Mouse (Mus musculus) adrenal gland, postnatal 4 days (tissue): ENCODE results near the gene Sdf4. TPM values are rescaled to one million over a fixed set of nuclear protein-coding genes. Genes with fewer than 3 reads are reported as not detected.
A peak's percentile ranks its signal among the peaks of the same experiment; 100 is the strongest.

Experiments
- DNase-seq, 2 experiments: peaks; one replicate each; pipeline ENCODE4 v3.0.0; 2021 to 2022; ENCODE audit warnings: low spot score in 2 of 2, mixed read lengths in 2 of 2
- total RNA-seq, 2 experiments: library from RNA; stranded (reverse); gene quantifications; 2 replicates each; pipeline ENCODE4 v1.2.3; 2021

The Sdf4 gene
- total RNA-seq, 2 experiments from 2014 or later = 224 to 231 TPM

- no peak for DNase-seq
Measured at GRCm38 (mm10) chr4:155993606-155994005, 934 bp downstream of the Sdf4 start.

DNA sequence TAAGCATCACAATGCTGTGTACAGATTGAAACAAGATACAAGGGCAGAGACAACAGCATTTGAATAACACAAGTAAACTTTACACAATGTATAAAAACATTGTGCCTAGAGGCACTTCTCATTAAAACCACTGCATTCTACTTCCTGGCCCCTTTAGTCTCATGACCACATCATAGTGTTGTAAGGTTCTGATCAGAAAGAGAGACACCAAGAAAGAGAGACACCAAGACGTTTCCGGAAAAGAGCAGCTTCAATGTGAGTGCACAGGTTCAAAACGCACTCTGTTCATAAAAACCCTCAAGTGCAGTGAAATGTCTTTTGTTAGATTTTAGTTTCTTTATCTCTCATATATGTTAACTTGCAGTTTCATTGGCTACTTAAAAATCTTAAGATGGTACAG, 11.4 kb downstream of the Sdf4 start:
- no peak for DNase-seq

DNA sequence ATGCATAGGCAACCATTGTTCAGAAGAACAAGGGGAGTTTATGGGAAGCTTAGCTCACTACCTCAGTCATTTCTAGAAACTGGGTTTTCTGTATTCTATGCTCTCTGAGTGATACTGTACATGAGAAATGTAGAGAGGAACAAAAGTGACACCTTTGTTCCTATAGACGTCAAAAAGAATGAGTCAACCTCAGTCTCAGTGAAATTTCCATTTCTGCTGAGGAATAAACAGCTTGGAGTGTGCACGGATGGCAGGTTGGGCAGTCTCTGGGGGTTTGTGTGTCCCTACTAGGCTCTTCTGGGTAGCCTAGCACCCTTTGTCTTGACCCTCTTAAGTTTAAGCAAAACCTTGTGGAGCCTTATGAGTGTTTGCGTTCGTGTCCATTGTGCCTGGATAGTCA, 15.7 kb downstream of the Sdf4 start:
- no peak for DNase-seq

DNA sequence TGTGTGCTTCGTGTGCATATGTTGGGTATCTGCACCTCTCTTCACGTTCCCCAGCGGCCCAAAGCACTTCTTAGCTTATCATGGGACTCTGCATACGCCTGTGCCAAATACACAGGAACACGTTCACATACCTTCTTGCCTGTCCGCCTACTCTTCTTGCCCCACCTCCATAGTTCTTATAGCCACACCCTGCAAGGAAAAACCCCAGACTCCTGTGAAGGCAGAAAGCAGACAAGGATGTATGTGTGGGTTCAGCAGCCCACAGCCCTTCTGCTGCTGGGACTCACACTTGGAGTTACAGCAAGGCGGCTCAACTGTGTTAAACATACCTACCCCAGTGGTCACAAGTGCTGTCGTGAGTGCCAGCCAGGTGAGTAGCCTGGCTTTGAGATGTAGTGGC, 21.0 kb downstream of the Sdf4 start, which contains the start of gene Tnfrsf4:
TSS of gene Tnfrsf4 (plus strand) at position 207 of the 400 bp plus-strand sequence.
- DNase-seq = no peak

DNA sequence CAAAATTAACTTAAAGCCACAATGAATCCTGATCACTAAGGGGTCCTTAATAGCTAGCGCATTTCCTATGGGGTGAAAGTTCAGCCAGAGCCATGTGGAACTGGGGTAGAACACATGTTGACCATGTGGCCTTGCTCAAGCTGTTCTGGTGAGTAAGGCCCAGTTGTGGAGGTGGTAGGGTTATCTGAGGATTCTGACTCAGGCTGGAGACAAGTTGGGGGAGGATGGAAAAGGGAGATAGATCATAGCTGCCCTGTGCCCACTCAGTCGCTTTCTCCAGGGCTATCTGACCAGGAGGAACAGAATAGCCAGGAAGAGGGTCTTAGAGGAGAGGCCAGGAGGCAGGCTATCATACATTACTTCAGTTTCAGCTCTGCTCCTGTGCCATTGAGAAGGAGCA, 21.8 kb downstream of the Sdf4 start:
- no peak for DNase-seq

DNA sequence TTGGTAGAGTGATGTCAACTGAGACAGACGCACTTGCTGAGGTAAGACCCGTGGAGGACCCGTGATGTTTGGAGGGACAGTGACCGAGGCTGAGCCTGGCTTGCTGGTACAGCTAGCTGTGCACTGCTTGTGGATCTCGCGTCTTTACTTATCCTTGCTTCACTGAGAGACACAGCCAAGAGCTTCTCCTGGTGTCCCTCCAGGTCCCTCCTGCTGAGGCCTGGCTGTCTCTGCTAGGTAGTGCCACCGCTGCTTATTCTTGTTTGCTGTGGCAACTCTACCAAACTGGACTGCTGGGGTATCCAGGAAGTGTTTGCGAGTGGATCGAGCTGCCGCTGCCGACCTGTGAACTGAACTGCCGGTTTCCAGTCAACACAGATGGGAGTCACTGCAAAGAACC, 27.1 kb downstream of the Sdf4 start:
- DNase-seq = no peak

- DNase-seq = no peak
Measured at GRCm38 (mm10) chr4:156021381-156021780, 28.7 kb downstream of the Sdf4 start.

- no peak for DNase-seq
Measured at GRCm38 (mm10) chr4:156021942-156022419, 29.3 kb downstream of the Sdf4 start.

- DNase-seq = no peak
Measured at GRCm38 (mm10) chr4:156023520-156023919, 30.8 kb downstream of the Sdf4 start.

- DNase-seq = no peak
Measured at GRCm38 (mm10) chr4:156024184-156024583, 31.5 kb downstream of the Sdf4 start.

GRCm38 (mm10) chr4:156026013-156026412, 33.3 kb downstream of the Sdf4 start, which contains the start of gene Tnfrsf18:
Tnfrsf18 (plus strand) TSS chr4:156026164.
- DNase-seq = no peak

- no peak for DNase-seq
Measured at GRCm38 (mm10) chr4:156028580-156028979, 35.9 kb downstream of the Sdf4 start.

- DNase-seq = no peak
Measured at GRCm38 (mm10) chr4:156030651-156031118, 38.0 kb downstream of the Sdf4 start.

GRCm38 (mm10) chr4:156031255-156031592, 38.6 kb downstream of the Sdf4 start:
- no peak for DNase-seq

DNA sequence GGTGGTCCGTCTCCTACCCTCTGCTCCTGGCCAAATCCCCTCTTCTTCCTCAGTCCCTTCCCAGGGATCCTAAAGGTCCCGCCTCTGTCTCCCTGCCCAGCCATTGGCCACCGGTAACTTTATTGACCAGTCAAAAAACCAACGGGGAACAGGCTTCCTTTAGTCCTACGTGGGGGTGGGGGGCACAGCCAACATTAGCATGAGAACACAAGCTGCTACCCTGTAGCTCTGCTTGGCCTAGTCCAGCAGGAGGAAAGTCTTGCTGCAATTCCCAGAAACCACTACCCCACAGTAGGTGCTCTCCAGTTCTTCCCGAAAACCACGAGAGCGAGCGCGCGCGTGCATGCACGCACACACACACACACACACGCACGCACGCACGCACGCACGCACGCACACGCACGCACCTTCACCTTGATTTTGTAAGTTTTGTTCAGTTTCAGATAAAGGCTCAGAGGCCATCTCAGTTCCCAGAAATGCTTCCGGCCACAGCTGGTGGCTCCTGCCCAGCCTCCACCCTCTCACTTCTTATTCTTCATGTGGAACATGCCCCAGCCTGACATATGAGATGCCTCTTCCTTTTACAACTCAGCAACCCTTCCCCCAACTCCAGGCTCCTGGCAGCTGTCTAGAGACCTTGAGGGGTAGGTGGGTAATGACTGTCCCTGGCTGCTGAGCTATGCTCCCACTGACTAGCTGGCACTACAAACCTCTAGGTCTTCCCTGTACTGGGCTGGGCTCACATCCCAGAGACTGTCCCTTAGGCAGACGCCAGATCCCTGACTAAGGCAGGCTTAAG, 39.1 kb downstream of the Sdf4 start:
- DNase-seq = peak; percentile 41 to 63

DNA sequence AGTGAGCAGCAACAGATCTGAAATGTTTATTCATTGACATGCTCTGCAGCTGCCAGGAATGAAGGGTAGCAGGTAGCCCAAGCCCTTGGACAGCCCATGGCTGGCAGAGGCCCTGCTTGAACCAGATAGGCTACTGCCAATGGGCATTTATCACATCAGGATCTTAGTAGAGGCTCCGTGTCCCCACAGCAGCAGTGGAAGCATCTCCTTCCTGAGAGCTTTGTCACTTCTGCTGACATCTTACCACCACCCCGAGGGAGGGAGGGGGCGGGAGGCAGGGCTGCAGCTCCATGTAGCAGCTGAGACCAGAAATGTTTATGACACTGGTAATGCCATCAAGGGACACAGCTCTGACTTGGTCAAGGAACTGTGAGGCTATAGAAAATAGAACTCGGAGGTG, 40.2 kb downstream of the Sdf4 start:
- DNase-seq = no peak

- DNase-seq = no peak
Measured at GRCm38 (mm10) chr4:156033476-156034119, 40.9 kb downstream of the Sdf4 start.

GRCm38 (mm10) chr4:156034301-156034700, 41.6 kb downstream of the Sdf4 start:
- DNase-seq = no peak

DNA sequence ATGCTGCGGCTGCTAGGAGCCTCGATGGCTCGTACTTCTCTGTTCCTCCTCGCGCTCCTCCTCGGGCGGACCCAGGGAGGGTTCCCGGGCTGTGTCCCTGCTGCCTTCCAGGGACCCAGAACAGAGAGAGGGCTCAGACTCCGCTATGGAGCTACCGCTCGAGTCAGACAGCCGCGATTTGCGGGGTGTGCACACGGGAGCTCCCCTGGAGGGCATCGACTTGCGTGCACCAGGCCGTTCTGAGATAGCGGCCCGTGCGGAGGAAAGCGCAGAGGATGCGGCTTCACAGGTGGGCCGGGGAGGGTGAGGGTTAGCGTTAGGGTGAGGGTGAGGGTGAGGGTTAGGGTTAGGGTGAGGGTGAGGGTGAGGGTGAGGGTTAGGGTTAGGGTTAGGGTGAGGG, 42.2 kb downstream of the Sdf4 start:
- DNase-seq = no peak

DNA sequence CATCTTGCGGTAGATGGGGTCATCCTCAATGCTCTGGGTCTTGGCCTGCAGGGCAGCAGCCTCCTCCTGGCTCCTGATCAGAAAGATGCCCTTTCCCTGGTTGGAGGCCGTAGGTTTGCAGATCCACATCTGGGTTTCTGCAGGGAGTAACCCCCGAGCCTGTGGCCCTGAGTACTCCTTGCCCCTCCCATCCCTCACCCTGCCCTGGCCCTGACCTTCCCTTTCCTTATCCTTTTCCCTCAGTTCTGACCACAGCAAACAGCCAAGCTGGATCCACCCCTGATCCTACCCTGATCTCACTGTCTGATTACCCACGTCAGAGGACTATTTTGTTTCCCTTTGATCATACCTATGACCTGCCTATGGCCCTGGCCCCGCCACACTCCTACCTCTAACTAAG, 52.1 kb downstream of the Sdf4 start:
- DNase-seq = no peak

- no peak for DNase-seq
Measured at GRCm38 (mm10) chr4:156049779-156050178, 57.1 kb downstream of the Sdf4 start.

- no peak for DNase-seq
Measured at GRCm38 (mm10) chr4:156050391-156050980, 57.8 kb downstream of the Sdf4 start.
